Mouse (Mus musculus) embryonic facial prominence, embryonic 11.5 days (tissue): ENCODE results near the gene Fbxl12. TPM values are rescaled to one million over a fixed set of nuclear protein-coding genes. Genes with fewer than 3 reads are reported as not detected.

Experiments
- ATAC-seq: fragments of 200-750 bp; cut with Nextera tagmentation; replicated peaks from 2 replicates; pipeline ENCODE4 v1.8.0; 2017; ENCODE audit warnings: low read depth; ENCODE audit not compliant: insufficient number of reproducible peaks, low FRiP score, low TSS enrichment
- DNase-seq: peaks from one replicate; pipeline ENCODE4 v3.0.0-alpha.2; 2015; ENCODE audit warnings: low spot score
- H3K27ac ChIP-seq: fragments of 300-500 bp; sonication (generic); replicated peaks from 2 replicates; pipeline ENCODE4 v1.5.1; 2014; ENCODE audit warnings: mild to moderate bottlenecking, low read depth, low read length, control low read depth
- H3K27me3 ChIP-seq: fragments of 300-500 bp; sonication (generic); 2 replicates; pipeline ENCODE4 v1.6.1; 2014; ENCODE audit warnings: mild to moderate bottlenecking, low read length, moderate library complexity, mixed read lengths; ENCODE audit not compliant: control insufficient read depth, insufficient read depth
- H3K36me3 ChIP-seq: fragments of 300-500 bp; sonication (generic); replicated peaks from 2 replicates; pipeline ENCODE4 v1.6.1; 2014; ENCODE audit warnings: low read depth, mild to moderate bottlenecking, low read length, moderate library complexity, mixed read lengths; ENCODE audit not compliant: control insufficient read depth, insufficient read depth
- H3K4me1 ChIP-seq: fragments of 300-500 bp; sonication (generic); 2 replicates; pipeline ENCODE4 v1.6.1; 2014; ENCODE audit warnings: low read length, mixed read lengths; ENCODE audit not compliant: control insufficient read depth, insufficient read depth
- H3K4me2 ChIP-seq: fragments of 300-500 bp; sonication (generic); 2 replicates; pipeline ENCODE4 v1.6.1; 2014; ENCODE audit warnings: low read depth, mild to moderate bottlenecking, control low read depth, low read length, moderate library complexity
- H3K4me3 ChIP-seq: fragments of 300-500 bp; sonication (generic); 2 replicates; pipeline ENCODE4 v1.5.1; 2014; ENCODE audit warnings: low read depth, low read length, control low read depth
- H3K9ac ChIP-seq: fragments of 300-500 bp; sonication (generic); replicated peaks from 2 replicates; pipeline ENCODE4 v1.6.1; 2014; ENCODE audit warnings: mild to moderate bottlenecking, control low read depth, low read length
- H3K9me3 ChIP-seq: fragments of 300-500 bp; sonication (generic); replicated peaks from 2 replicates; pipeline ENCODE4 v1.6.1; 2016; ENCODE audit warnings: mild to moderate bottlenecking, low read length, inconsistent platforms, mixed read lengths; ENCODE audit not compliant: control insufficient read depth
- WGBS: fragments of 180-500 bp; shearing (Covaris S2); extraction: QIAGEN DNeasy Blood & Tissue Kit; methylation state at CpG from one replicate; pipeline ENCODE4 v1.1.7; 2014; 5-methylcytosine and 5-hydroxymethylcytosine counted together
- polyA plus RNA-seq: library from polyadenylated mRNA; unstranded; fragments of >200 nt; fragmentation: Nextera tagmentation; extraction: Ambion mirVana; gene quantifications from 2 replicates; pipeline ENCODE4 v1.2.1, GENCODE M21; 2014

Gene Fbxl12
- polyA plus RNA-seq, 1 experiment from 2014 or later = 8.5 TPM

GRCm38 (mm10) chr9:20664982-20665637 lies 20.5 kb upstream of the Fbxl12 start:
- H3K4me2 ChIP-seq = no peak overlapping the region
- no peaks in the 10 kb centered on the region for H3K4me1 ChIP-seq
- no peak overlapping the region for H3K4me3 ChIP-seq
- 75% methylated on average over 5 of the region's 5 CpGs for whole genome bisulfite sequencing
- H3K27me3 ChIP-seq = no peaks in the 10 kb centered on the region
- no peak overlapping the region for H3K9ac ChIP-seq
- peaks cover 7% of the 10 kb centered on the region; the same call in 1 of the 2 replicates for H3K36me3 ChIP-seq
- no peak overlapping the region for H3K27ac ChIP-seq
- no peak for ATAC-seq
- DNase-seq = no peak
- H3K9me3 ChIP-seq = no peaks in the 10 kb centered on the region

- Histone ChIP-seq H3K9me3 (no peaks in the 10 kb centered on the region), H3K27ac (no peak overlapping the region), H3K9ac (no peak overlapping the region), H3K4me3 (no peak overlapping the region), H3K36me3 (peaks cover 7% of the 10 kb centered on the region; the same call in 1 of the 2 replicates), H3K4me2 (no peak overlapping the region), H3K4me1 (no peaks in the 10 kb centered on the region), H3K27me3 (no peaks in the 10 kb centered on the region)
- ATAC-seq = no peak
- WGBS = 76% methylated on average over 2 of the region's 2 CpGs
- no peak for DNase-seq
These were observed 19.8 kb upstream of the Fbxl12 start for GRCm38 (mm10) chr9:20664366-20664765.

GRCm38 (mm10) chr9:20663956-20664355 lies 19.4 kb upstream of the Fbxl12 start:
- DNase-seq = no peak
- no peak overlapping the region for H3K4me2 ChIP-seq
- H3K27me3 ChIP-seq = no peaks in the 10 kb centered on the region
- no peaks in the 10 kb centered on the region for H3K9me3 ChIP-seq
- WGBS = 90% methylated on average over 2 of the region's 2 CpGs
- 0 out of 2 replicates have a peak, but pooled peaks have one; percentile 10 for ATAC-seq
- H3K4me1 ChIP-seq = no peaks in the 10 kb centered on the region
- H3K27ac ChIP-seq = no peak overlapping the region
- no peak overlapping the region for H3K9ac ChIP-seq
- H3K4me3 ChIP-seq = no peak overlapping the region
- H3K36me3 ChIP-seq = peaks cover 7% of the 10 kb centered on the region; the same call in 1 of the 2 replicates

GRCm38 (mm10) chr9:20662874-20663273 lies 18.3 kb upstream of the Fbxl12 start:
- no peak overlapping the region for H3K4me2 ChIP-seq
- no peaks in the 10 kb centered on the region for H3K4me1 ChIP-seq
- no peaks in the 10 kb centered on the region for H3K27me3 ChIP-seq
- 93% methylated on average over 8 of the region's 8 CpGs for WGBS
- H3K9me3 ChIP-seq = no peaks in the 10 kb centered on the region
- no peak overlapping the region for H3K4me3 ChIP-seq
- no peak for DNase-seq
- H3K27ac ChIP-seq = no peak overlapping the region
- H3K36me3 ChIP-seq = peaks cover 7% of the 10 kb centered on the region; the same call in 1 of the 2 replicates
- no peak overlapping the region for H3K9ac ChIP-seq
- ATAC-seq = no peak

- H3K36me3 ChIP-seq = peaks cover 11% of the 10 kb centered on the region; the same call in 1 of the 2 replicates
- H3K9me3 ChIP-seq = no peaks in the 10 kb centered on the region
- ATAC-seq (peak; percentile 26; the same call in 1 of the 2 replicates), DNase-seq (peak; percentile 73)
- H3K9ac ChIP-seq = no peak overlapping the region
- H3K27ac ChIP-seq = no peak overlapping the region
- H3K27me3 ChIP-seq = no peaks in the 10 kb centered on the region
- WGBS = 56% methylated on average over 3 of the region's 3 CpGs
- H3K4me3 ChIP-seq = no peak overlapping the region
- H3K4me1 ChIP-seq = no peaks in the 10 kb centered on the region
- no peak overlapping the region for H3K4me2 ChIP-seq
These were observed 17.8 kb upstream of the Fbxl12 start for GRCm38 (mm10) chr9:20662325-20662724.

- 95% methylated on average over 3 of the region's 3 CpGs for WGBS
- no peaks in the 10 kb centered on the region for H3K27me3 ChIP-seq
- H3K27ac ChIP-seq = no peak overlapping the region
- H3K9me3 ChIP-seq = no peaks in the 10 kb centered on the region
- H3K36me3 ChIP-seq = peaks cover 8% of the 10 kb centered on the region
- DNase-seq (no peak), ATAC-seq (no peak)
- no peak overlapping the region for H3K4me3 ChIP-seq
- no peak overlapping the region for H3K9ac ChIP-seq
- no peak overlapping the region for H3K4me2 ChIP-seq
- no peaks in the 10 kb centered on the region for H3K4me1 ChIP-seq
These were observed 13.0 kb upstream of the Fbxl12 start for GRCm38 (mm10) chr9:20657546-20657945.

GRCm38 (mm10) chr9:20653859-20654258 lies 9.3 kb upstream of the Fbxl12 start:
- DNase-seq (no peak), ATAC-seq (no peak)
- Histone ChIP-seq H3K4me3 (no peak overlapping the region), H3K9me3 (no peaks in the 10 kb centered on the region), H3K4me1 (no peaks in the 10 kb centered on the region), H3K4me2 (no peak overlapping the region), H3K27me3 (no peaks in the 10 kb centered on the region), H3K27ac (no peak overlapping the region), H3K36me3 (peaks cover 4% of the 10 kb centered on the region), H3K9ac (no peak overlapping the region)
- 92% methylated on average over 3 of the region's 3 CpGs for WGBS

GRCm38 (mm10) chr9:20652260-20652658 lies 7.7 kb upstream of the Fbxl12 start:
- ATAC-seq = peak; percentile 15
- 0% methylated on average over 25 of the region's 25 CpGs for WGBS
- Histone ChIP-seq H3K4me1 (no peaks in the 10 kb centered on the region), H3K27ac (no peak overlapping the region), H3K36me3 (no peaks in the 10 kb centered on the region; the same call in none of the 2 replicates), H3K9me3 (no peaks in the 10 kb centered on the region), H3K27me3 (no peaks in the 10 kb centered on the region), H3K4me3 (peak overlapping the region; percentile 95), H3K9ac (peak overlapping the region; percentile 86), H3K4me2 (peak overlapping the region; percentile 51)
- DNase-seq = peak; percentile 11
